Mouse (Mus musculus): Measurements from ENCODE around the gene Pde10a. TPM values are rescaled to one million over a fixed set of nuclear protein-coding genes. Genes with fewer than 3 reads are reported as not detected.

Pde10a gene
- total RNA-seq, 2 experiments from 2014 or later: 55.2 to 64.0 TPM

DNA sequence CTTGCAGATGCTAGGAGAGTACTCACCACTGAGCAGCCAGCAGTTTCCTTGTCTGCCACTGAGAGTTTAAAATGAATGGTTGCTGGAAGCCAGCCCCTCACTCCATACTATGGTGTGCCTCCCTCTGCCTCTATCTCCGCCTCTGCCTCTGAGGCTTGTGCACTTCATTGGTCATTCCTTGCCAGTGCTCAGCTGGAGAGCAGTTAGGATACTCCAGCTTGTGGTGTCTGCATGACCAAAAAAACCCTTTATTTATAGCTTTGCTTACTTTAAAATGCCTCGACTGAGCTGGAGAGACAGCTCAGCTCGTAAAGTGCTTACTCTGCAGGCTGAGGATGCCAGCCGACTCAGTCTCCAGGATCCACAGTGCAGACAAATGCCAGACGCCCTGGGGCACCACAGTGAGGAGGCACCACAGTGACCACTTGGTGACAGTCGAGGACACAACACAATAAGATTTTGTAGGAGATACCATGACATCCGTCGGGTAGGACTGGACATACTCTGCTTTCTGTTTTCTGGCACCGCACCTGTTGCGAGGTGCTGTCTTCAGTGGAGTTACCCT lies 400.7 kb downstream of the Pde10a start:
- DNase-seq (ENCODE audit: extremely low spot score in 1 of 2, low spot score in 1 of 2): no peak

GRCm38 (mm10) chr17:8928560-8928959 lies 403.4 kb downstream of the Pde10a start:
- no peak for DNase-seq (ENCODE audit: extremely low spot score in 1 of 2, low spot score in 1 of 2)

DNA sequence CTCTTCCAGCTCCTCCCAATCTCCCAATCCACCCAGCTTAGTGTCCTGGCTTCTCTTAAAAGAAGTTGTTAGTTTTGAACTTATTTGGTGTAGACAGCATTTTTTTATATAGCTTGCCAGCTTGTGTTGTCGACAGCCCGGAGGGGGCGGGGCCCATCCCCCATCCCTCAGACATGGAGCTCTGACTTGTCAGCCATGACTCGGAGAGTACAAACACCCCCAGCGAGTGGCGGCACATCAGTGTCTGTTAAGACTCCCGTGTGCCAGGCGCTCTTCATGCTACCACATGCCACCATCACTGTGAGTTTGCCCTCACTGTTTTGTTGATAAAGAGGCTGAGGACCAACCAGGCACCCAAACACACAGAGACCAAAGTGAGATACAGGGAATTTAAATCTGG lies 404.5 kb downstream of the Pde10a start:
- no peak for DNase-seq (ENCODE audit: extremely low spot score in 1 of 2, low spot score in 1 of 2)

- DNase-seq (ENCODE audit: extremely low spot score in 1 of 2, low spot score in 1 of 2): no peak
Measured at GRCm38 (mm10) chr17:8935604-8936003, 410.4 kb downstream of the Pde10a start.

DNA sequence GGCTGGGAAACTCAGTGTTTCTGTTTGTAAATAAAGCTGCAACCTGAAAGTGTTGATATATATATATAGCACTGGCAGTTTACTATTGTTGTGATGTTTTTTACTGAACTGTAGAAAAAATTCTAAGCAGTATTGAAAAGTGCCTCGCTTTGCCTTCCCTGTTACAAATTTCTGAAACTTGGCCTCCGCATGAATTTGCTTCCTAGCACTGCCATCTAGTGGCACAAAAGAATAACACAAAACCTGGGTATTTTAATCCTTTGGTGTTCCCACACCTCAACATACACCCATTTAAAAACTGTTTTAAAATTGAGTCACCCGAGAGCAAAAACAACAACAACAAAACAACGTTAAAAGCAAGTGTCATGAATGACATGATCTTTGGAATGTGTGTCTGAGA lies 411.4 kb downstream of the Pde10a start:
- no peak for DNase-seq (ENCODE audit: extremely low spot score in 1 of 2, low spot score in 1 of 2)

DNA sequence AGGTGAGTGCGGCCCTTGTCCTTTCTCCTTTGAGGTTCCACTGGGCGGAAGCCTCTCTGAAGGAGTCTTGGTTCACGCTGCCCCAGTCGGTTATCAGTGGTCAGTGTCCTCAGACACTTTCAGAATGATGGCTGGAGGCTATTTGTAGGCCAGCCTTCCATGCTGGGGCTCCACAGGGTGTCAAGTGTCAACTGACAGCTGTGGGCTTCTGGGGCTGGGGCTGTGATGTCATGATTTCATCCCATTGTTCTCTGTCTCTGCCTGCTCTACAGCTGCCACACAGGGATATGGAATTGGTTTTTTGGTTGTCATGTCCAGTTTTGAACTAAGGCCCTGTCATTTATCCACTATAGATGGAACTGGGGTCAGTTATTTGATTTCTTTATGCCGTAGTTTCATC lies 426.4 kb downstream of the Pde10a start:
- no peak for DNase-seq (ENCODE audit: extremely low spot score in 1 of 2, low spot score in 1 of 2)

- no peak for DNase-seq (ENCODE audit: extremely low spot score in 1 of 2, low spot score in 1 of 2)
Measured at GRCm38 (mm10) chr17:8952951-8953350, 427.8 kb downstream of the Pde10a start.

DNA sequence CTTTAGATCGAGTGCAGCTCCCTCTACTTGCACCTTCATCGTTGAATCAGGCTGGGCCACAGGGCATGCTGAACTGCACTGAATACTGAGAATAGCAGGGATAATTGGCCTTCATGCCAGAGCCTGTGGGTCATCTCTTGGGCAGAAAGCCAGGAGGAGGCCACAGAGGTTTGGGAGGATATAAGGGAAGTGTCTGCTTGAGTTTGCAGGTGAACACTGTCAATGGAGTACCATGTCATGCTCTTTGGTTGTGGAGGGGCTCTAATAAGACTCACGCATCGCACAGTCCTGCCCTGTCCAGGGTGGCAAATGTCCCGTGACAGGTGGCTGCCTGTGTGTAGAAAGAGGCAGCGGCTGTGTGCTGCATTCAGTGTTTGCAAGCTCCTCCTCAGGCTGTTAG lies 433.0 kb downstream of the Pde10a start:
- DNase-seq (ENCODE audit: extremely low spot score in 1 of 2, low spot score in 1 of 2): no peak

GRCm38 (mm10) chr17:8960386-8960785 lies 435.2 kb downstream of the Pde10a start:
- DNase-seq (ENCODE audit: extremely low spot score in 1 of 2, low spot score in 1 of 2): no peak

DNA sequence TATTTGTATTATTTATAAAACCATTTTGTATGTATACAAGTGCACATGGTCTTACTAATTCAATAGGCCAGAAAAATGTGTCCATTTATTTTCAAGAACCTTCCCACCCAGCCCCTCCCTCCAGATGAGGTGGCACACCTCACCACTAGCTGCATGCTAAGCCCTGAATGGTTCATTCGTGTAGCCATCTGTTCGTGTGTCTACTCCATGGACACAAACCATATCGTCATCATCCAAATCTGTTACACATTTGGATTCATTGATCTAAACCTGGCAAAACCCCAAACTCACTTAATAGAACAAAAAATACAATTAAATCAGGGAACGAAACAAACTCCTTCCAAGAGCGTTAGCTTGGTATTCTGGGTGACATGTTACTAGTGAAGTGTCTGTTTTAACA lies 435.9 kb downstream of the Pde10a start:
- DNase-seq (ENCODE audit: extremely low spot score in 1 of 2, low spot score in 1 of 2): no peak

DNA sequence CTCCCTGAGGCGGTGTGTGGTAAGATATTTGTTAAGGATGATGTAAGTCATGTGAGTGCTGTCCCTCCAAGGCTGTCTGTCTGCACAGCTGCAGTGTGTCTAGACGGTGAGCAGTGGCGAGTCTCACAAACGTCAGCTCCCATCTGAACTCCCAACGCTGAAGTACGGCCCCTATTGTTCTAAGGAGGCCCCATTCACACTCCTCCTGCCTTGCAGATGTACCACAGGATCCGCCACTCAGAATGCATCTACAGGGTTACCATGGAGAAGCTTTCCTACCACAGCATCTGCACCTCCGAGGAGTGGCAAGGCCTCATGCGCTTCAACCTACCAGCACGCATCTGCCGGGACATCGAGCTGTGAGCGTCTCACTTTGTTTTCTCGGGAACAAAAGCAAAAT lies 436.5 kb downstream of the Pde10a start:
- no peak for DNase-seq (ENCODE audit: extremely low spot score in 1 of 2, low spot score in 1 of 2)

DNA sequence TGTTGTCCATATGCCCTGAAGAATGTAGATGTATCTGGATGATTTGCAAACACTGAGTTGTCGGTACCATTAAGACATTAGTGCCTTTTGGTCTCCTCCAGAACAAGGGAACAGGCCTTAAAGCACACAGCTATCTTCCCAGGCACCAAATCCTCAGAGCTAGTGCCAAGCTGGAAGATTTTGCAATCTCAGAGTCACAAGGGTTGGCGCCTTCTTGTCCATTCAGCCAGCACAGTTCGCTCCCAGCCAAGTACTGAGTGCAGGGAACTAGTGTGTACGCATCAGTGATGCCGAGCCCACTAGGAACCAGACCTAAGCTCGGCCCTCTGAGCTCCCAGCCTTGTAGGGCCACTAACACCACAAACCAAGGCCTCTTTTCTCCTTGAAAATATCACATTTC lies 440.0 kb downstream of the Pde10a start:
- DNase-seq (ENCODE audit: extremely low spot score in 1 of 2, low spot score in 1 of 2): no peak

- DNase-seq (ENCODE audit: extremely low spot score in 1 of 2, low spot score in 1 of 2): no peak
Measured at GRCm38 (mm10) chr17:8972152-8972854, 447.1 kb downstream of the Pde10a start.

GRCm38 (mm10) chr17:8973331-8973730 lies 448.2 kb downstream of the Pde10a start:
- DNase-seq (ENCODE audit: extremely low spot score in 1 of 2, low spot score in 1 of 2): no peak

DNA sequence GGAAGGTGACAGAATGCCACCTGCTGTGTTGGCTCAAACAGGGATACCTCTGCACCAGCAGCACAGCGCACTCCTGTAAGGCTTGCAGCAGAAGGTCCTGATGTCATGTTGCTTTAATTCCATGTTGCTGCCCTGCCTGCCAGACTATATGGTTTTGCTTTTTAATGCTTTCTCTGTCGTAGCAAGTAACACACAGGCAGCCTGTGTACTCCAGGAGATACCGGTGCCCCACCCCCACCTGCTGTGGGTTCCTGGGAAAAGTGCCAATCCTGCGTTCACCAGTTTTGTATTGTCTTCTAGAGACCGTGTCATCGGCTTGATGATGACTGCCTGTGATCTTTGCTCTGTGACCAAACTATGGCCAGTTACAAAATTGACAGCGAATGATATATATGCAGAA lies 449.3 kb downstream of the Pde10a start:
- no peak for DNase-seq (ENCODE audit: extremely low spot score in 1 of 2, low spot score in 1 of 2)

- DNase-seq (ENCODE audit: extremely low spot score in 1 of 2, low spot score in 1 of 2): no peak
Measured at GRCm38 (mm10) chr17:8974823-8975397, 449.7 kb downstream of the Pde10a start.

GRCm38 (mm10) chr17:8976745-8977144 lies 451.6 kb downstream of the Pde10a start:
- DNase-seq (ENCODE audit: extremely low spot score in 1 of 2, low spot score in 1 of 2): no peak

GRCm38 (mm10) chr17:8977271-8977670 lies 452.1 kb downstream of the Pde10a start:
- DNase-seq (ENCODE audit: extremely low spot score in 1 of 2, low spot score in 1 of 2): no peak

- DNase-seq (ENCODE audit: extremely low spot score in 1 of 2, low spot score in 1 of 2): no peak
Measured at GRCm38 (mm10) chr17:8983576-8983975, 458.4 kb downstream of the Pde10a start.

DNA sequence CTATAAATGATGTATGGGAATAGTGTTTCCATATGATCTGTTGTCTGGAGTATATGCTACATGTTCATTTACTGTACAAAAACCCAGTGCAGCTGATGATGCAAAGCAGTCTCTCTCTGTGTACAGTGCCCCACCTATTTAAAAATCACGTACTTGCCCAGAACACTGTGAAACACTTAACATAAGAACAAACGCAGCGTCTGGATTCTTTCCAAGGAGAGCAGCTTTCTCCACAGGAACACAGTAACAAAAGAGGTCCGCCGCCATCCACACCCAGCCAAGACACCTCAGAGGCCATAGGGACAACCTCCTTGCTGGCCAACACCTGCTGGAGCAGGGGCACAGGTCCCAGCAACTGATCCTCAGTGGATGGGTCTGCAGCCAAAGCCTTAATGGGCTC lies 460.5 kb downstream of the Pde10a start:
- no peak for DNase-seq (ENCODE audit: extremely low spot score in 1 of 2, low spot score in 1 of 2)

- peak in 1 of 2 experiments; percentile 39 for DNase-seq (ENCODE audit: extremely low spot score in 1 of 2, low spot score in 1 of 2)
Measured at GRCm38 (mm10) chr17:8986551-8986950, 461.4 kb downstream of the Pde10a start.

DNA sequence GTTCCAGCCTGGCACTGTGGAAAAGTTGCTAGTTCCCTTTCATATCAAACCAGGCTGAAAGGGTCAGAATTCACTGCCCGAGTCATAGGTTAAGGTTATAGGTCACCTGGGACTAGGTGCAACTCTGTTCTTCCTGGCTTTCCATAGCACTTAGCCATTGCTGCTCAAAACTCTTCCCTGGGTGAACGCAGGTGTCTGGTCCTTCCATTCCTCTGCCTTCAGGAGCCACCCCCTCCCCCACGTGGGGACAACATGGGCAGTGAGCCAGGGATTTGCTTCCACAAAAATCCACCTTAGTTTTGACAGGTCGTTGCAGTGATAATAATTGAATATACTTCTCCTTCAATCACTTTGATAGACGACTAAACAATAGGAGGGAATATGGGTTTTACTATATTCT lies 462.2 kb downstream of the Pde10a start:
- no peak for DNase-seq (ENCODE audit: extremely low spot score in 1 of 2, low spot score in 1 of 2)
